Mouse (Mus musculus): ENCODE data around the gene Hdgfl2.

GRCm38 (mm10) chr17:56125276-56125630, 45.8 kb downstream of the Hdgfl2 start:
- TF ChIP-seq EP300 (IDR thresholded peaks at IDR 0.05; ENCODE audit: low read depth) = no peak
- TF ChIP-seq CTCF (IDR thresholded peaks at IDR 0.05; ENCODE audit: low read depth) = no peak

All from liver, postnatal 0 days (tissue).